Mouse (Mus musculus) stomach, embryonic 14.5 days (tissue): ENCODE results near the gene Aaed1. TPM values are rescaled to one million over a fixed set of nuclear protein-coding genes. Genes with fewer than 3 reads are reported as not detected.
A peak's percentile ranks its signal among the peaks of the same experiment; 100 is the strongest.

ENCODE experiments used
- ATAC-seq: fragments of 200-750 bp; cut with Nextera tagmentation; 2 replicates; pipeline ENCODE4 v1.8.0; 2017; ENCODE audit warnings: low read depth, moderate TSS enrichment; ENCODE audit not compliant: insufficient number of reproducible peaks, insufficient read depth, low FRiP score
- H3K27ac ChIP-seq: fragments of 300-500 bp; sonication (generic); 2 replicates; pipeline ENCODE4 v1.5.1; 2014; ENCODE audit warnings: mild to moderate bottlenecking, low read length, moderate library complexity, mixed read lengths
- H3K27me3 ChIP-seq: fragments of 300-500 bp; sonication (generic); 2 replicates; pipeline ENCODE4 v1.6.1; 2014; ENCODE audit warnings: low read length, control low read depth, mixed read lengths; ENCODE audit not compliant: control insufficient read depth, insufficient read depth
- H3K36me3 ChIP-seq: fragments of 300-500 bp; sonication (generic); 2 replicates; pipeline ENCODE4 v1.6.1; 2014; ENCODE audit warnings: mild to moderate bottlenecking, control low read depth, low read length, moderate library complexity, mixed read lengths; ENCODE audit not compliant: control insufficient read depth, insufficient read depth
- H3K4me1 ChIP-seq: fragments of 300-500 bp; sonication (generic); 2 replicates; pipeline ENCODE4 v1.6.1; 2014; ENCODE audit warnings: low read length, control low read depth, mixed read lengths; ENCODE audit not compliant: control insufficient read depth, insufficient read depth
- H3K4me2 ChIP-seq: fragments of 300-500 bp; sonication (generic); replicated peaks from 2 replicates; pipeline ENCODE4 v1.6.1; 2014; ENCODE audit warnings: low read depth, low read length, control low read depth
- H3K4me3 ChIP-seq: fragments of 300-500 bp; sonication (generic); 2 replicates; pipeline ENCODE4 v1.5.1; 2014; ENCODE audit warnings: low read depth, low read length, control low read depth
- H3K9ac ChIP-seq: fragments of 300-500 bp; sonication (generic); replicated peaks from 2 replicates; pipeline ENCODE4 v1.6.1; 2014; ENCODE audit warnings: low read depth, mild to moderate bottlenecking, control low read depth, low read length, moderate library complexity, mixed read lengths
- H3K9me3 ChIP-seq: fragments of 300-500 bp; sonication (generic); 2 replicates; pipeline ENCODE4 v1.6.1; 2016; ENCODE audit warnings: low read depth, low read length, control low read depth; ENCODE audit not compliant: control insufficient read depth
- WGBS: fragments of 180-500 bp; shearing (Covaris S2); extraction: QIAGEN DNeasy Blood & Tissue Kit; methylation state at CpG from one replicate; pipeline ENCODE4 v1.1.7; 2014; 5-methylcytosine and 5-hydroxymethylcytosine counted together
- polyA plus RNA-seq: library from polyadenylated mRNA; unstranded; fragments of >200 nt; fragmentation: Nextera tagmentation; extraction: Ambion mirVana; gene quantifications from 2 replicates; pipeline ENCODE4 v1.2.1, GENCODE M21; 2014

Gene Aaed1
- polyA plus RNA-seq, 1 experiment from 2014 or later = 62.3 TPM

- Histone ChIP-seq H3K27me3 (no peaks in the 10 kb centered on the region), H3K9ac (peak overlapping the region; percentile 76), H3K36me3 (no peaks in the 10 kb centered on the region), H3K4me3 (peak overlapping the region; percentile 78), H3K4me1 (peaks cover 8% of the 10 kb centered on the region; the same call in 1 of the 2 replicates), H3K27ac (peak overlapping the region; percentile 15; the same call in 1 of the 2 replicates), H3K9me3 (no peaks in the 10 kb centered on the region), H3K4me2 (peak overlapping the region; percentile 100)
- whole genome bisulfite sequencing = under 1% methylated on average over 94 of the region's 95 CpGs
- peak; percentile 64 for ATAC-seq
Observed at GRCm38 (mm10) chr13:64273891-64274844, 38.3 kb downstream of the Aaed1 start.

DNA sequence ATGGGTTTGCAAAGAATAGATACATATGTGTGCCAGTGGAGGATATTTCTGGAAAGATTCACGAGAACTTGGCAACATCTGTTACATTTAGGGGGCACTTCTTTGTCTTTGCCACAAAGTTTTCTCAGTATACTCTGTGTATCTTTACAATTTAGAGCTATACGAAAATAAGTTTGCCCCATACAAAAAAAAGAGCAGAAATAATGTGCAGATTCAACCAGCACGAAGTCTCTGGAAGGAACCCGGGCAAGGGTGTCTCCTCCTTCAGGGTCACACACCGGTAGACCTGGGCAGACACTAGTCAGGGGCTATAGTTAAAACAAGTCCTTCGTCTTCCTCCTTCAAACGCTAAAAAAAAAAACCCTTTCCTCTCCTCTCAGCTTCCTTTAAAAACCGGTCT, 39.2 kb downstream of the Aaed1 start:
- 36% methylated on average over 8 of the region's 8 CpGs for WGBS
- Histone ChIP-seq H3K27ac (no peak overlapping the region), H3K9me3 (no peaks in the 10 kb centered on the region), H3K36me3 (no peaks in the 10 kb centered on the region), H3K4me3 (peak overlapping the region; percentile 78), H3K9ac (no peak overlapping the region), H3K4me2 (peak overlapping the region; percentile 100), H3K27me3 (no peaks in the 10 kb centered on the region), H3K4me1 (peaks cover 8% of the 10 kb centered on the region; the same call in 1 of the 2 replicates)
- ATAC-seq = no peak

- no peak overlapping the region for H3K27ac ChIP-seq
- no peak for ATAC-seq
- no peaks in the 10 kb centered on the region for H3K9me3 ChIP-seq
- H3K9ac ChIP-seq = no peak overlapping the region
- H3K4me3 ChIP-seq = no peak overlapping the region
- 0 out of 2 replicates have a peak, but pooled peaks cover 5% of the 10 kb centered on the region for H3K4me1 ChIP-seq
- H3K27me3 ChIP-seq = no peaks in the 10 kb centered on the region
- 65% methylated on average over 4 of the region's 4 CpGs for WGBS
- H3K36me3 ChIP-seq = no peaks in the 10 kb centered on the region
- H3K4me2 ChIP-seq = no peak overlapping the region
Observed at GRCm38 (mm10) chr13:64268384-64268783, 44.1 kb downstream of the Aaed1 start.

DNA sequence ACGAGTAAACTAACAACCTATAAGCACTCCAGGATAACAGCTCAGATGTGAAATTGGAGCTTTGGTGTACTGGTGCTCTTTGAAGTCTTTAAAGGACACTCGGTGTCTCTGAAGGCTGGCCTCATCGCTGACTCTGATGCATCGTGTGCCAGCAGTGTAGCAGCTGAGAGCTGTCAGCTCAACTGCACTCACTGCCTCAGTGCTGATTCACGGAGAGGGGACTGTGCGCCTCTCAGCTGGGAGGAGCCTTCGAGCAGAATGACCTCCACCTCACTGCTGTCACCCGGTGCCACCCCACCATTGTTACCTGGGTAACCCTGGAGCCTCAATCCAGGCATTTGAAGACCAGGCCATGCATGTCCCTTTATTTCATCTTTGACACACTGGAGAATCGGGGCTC, 45.4 kb downstream of the Aaed1 start:
- ATAC-seq = peak; percentile 56; the same call in 1 of the 2 replicates
- WGBS = 18% methylated on average over 9 of the region's 9 CpGs

GRCm38 (mm10) chr13:64264586-64264985, 47.9 kb downstream of the Aaed1 start:
- 93% methylated on average over 6 of the region's 6 CpGs for WGBS
- Histone ChIP-seq H3K27ac (no peak overlapping the region), H3K27me3 (no peaks in the 10 kb centered on the region), H3K4me1 (0 out of 2 replicates have a peak, but pooled peaks cover 3% of the 10 kb centered on the region), H3K9me3 (no peaks in the 10 kb centered on the region), H3K36me3 (no peaks in the 10 kb centered on the region), H3K9ac (no peak overlapping the region), H3K4me3 (no peak overlapping the region), H3K4me2 (no peak overlapping the region)
- no peak for ATAC-seq

More for the DNA sequence above, 45.4 kb downstream of the Aaed1 start:
- no peaks in the 10 kb centered on the region for H3K27me3 ChIP-seq
- no peak overlapping the region for H3K9ac ChIP-seq
- H3K4me1 ChIP-seq = 0 out of 2 replicates have a peak, but pooled peaks cover 3% of the 10 kb centered on the region
- no peak overlapping the region for H3K4me3 ChIP-seq
- H3K36me3 ChIP-seq = no peaks in the 10 kb centered on the region
- no peak overlapping the region for H3K27ac ChIP-seq
- H3K9me3 ChIP-seq = no peaks in the 10 kb centered on the region
- no peak overlapping the region for H3K4me2 ChIP-seq

- no peaks in the 10 kb centered on the region for H3K36me3 ChIP-seq
- ATAC-seq = no peak
- 93% methylated on average over 7 of the region's 7 CpGs for WGBS
- no peak overlapping the region for H3K4me2 ChIP-seq
- no peaks in the 10 kb centered on the region for H3K4me1 ChIP-seq
- no peak overlapping the region for H3K9ac ChIP-seq
- no peaks in the 10 kb centered on the region for H3K27me3 ChIP-seq
- no peaks in the 10 kb centered on the region for H3K9me3 ChIP-seq
- H3K4me3 ChIP-seq = no peak overlapping the region
- H3K27ac ChIP-seq = no peak overlapping the region
Observed at GRCm38 (mm10) chr13:64259903-64260302, 52.6 kb downstream of the Aaed1 start.

DNA sequence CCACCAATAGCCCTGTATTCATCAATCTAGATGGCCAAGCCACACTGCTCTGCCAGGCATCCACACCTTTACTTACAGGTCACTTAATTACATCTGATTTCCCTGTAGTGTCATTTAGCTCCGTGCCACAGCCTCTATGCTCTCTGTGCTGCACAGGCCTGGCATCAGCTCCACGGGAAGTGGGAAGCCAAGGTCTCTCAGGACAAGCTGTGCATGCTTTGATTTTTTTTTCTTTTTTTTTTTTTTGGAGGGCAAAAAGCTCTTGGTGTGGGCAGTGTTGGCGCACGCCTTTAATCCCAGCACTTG, 54.0 kb downstream of the Aaed1 start:
- no peak overlapping the region for H3K27ac ChIP-seq
- H3K4me1 ChIP-seq = no peaks in the 10 kb centered on the region
- no peaks in the 10 kb centered on the region for H3K9me3 ChIP-seq
- 79% methylated on average over 4 of the region's 4 CpGs for WGBS
- H3K27me3 ChIP-seq = no peaks in the 10 kb centered on the region
- no peak overlapping the region for H3K9ac ChIP-seq
- ATAC-seq = no peak
- H3K4me2 ChIP-seq = no peak overlapping the region
- no peaks in the 10 kb centered on the region for H3K36me3 ChIP-seq
- H3K4me3 ChIP-seq = no peak overlapping the region

DNA sequence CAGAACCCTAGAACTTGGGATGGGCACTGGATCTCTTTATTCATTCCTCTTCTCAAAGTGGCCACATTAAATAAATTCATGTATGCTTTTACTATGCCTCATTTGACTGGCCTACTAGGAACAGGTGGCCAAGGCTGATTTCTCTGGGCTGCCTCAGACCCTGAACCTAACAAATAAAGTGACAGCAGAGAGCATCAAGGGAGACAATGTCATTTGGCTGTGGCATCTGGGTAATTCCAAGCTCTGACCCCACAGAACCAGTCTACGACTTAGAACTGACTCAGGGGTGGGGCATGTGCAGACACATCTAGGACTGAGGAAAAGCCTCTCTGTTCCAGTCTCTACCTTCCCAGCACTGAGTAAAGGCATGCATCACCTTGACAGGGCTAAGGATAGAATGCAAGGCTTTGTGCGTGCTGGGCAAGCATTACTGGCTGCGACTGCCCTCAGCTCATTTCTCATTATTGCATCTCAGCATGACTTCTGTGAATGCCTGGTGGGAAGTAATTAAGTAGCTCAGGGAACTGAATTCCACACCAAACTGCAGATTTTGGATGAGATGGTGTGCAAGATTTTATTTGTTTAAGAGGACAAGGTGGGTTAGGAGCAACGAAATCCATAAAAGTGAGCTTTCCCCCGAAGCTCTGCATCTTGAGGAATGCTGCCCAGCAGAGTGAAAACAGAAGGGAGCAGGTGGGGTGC, 54.5 kb downstream of the Aaed1 start:
- Histone ChIP-seq H3K27ac (no peak overlapping the region), H3K4me3 (no peak overlapping the region), H3K36me3 (no peaks in the 10 kb centered on the region), H3K4me2 (no peak overlapping the region), H3K9ac (no peak overlapping the region), H3K27me3 (no peaks in the 10 kb centered on the region), H3K4me1 (no peaks in the 10 kb centered on the region), H3K9me3 (no peaks in the 10 kb centered on the region)
- ATAC-seq = no peak
- WGBS = 37% methylated on average over 5 of the region's 5 CpGs
